Mouse (Mus musculus) gonadal fat pad, adult 2 months (tissue): Measurements from ENCODE around the gene Eif5. TPM values are rescaled to one million over a fixed set of nuclear protein-coding genes. Genes with fewer than 3 reads are reported as not detected.

Source experiments
- DNase-seq: peaks from one replicate; pipeline ENCODE4 v3.0.0-alpha.2; 2012; ENCODE audit warnings: low read depth
- polyA plus RNA-seq: library from polyadenylated mRNA; depleted of rRNA; stranded (reverse); fragments of >200 nt; gene quantifications from 2 replicates; pipeline ENCODE4 v1.2.3, GENCODE M21; 2012; rRNA removed

Gene Eif5
- polyA plus RNA-seq, 1 experiment, result 83.7 TPM

DNA sequence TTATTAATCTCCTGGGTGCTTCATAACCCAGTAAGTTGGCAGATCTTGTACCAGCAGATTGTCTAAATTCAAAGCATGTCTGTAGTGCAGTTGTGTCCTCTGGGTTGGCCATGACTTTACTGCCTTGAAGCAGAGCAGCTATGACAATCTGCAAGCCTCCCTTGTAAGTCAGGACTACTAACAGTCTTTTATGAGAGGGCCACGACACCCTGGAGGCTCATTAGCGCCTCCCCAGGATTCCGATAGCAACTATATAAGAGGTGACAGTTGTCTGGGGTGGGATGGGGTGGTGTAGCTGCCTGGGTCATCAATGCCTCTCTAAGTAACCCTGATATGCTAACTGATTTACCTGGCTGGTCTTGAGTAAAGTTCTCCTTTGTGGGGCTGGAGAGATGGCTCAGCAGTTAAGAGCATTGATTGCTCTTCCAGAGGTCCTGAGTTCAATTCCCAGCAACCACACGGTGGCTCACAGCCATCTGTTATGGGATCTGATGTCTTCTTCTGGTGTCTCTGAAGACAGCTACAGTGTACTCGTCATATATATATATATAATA, 25.3 kb downstream of the Eif5 start:
- DNase-seq, result no peak

- DNase-seq, result no peak
Observed at GRCm38 (mm10) chr12:111565363-111565762, 27.5 kb downstream of the Eif5 start.

DNA sequence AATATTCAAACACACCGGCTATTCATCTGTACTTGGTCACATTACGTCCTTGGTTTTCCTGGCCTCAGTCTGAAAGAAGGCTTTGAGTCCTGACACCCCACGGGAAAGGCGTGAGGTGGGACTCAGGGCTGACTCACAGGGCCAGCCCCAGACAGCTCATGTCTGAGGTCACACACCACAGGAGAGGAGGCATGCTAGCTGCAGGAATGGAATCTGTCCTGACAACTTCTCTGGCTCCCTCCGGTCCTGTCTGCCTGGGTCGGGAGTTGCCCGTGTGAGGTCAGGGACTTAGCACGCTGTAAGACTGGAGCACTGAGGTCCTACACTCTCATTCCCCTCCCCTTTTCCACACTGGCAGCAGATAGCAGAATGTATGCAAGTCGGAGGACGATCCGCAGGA, 31.0 kb downstream of the Eif5 start:
- no peak for DNase-seq

GRCm38 (mm10) chr12:111572406-111572805, 34.6 kb downstream of the Eif5 start:
- DNase-seq, result no peak

DNA sequence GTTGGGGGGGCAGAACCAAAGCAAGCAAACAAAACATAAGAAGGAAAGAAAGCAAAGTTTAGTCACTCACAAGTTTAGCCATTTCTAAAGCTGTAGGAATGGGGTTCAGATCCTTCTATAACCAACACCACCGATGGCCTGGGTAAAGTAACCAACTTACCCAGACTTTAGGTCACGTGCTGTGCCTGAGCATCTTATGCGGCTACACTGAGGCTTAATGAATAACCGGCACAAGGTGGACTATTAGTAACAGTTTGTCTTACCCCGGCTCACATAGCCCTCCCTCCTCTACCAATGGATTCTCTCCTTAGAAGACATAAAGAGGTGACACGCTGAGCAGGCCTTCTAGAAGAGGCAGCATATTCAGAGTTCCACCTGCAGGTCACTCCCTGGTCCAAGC, 35.5 kb downstream of the Eif5 start:
- no peak for DNase-seq

- no peak for DNase-seq
Observed at GRCm38 (mm10) chr12:111574074-111574886, 36.5 kb downstream of the Eif5 start, which contains the start of gene Mark3. Gene Mark3 (plus strand): TSS chr12:111574523.

DNA sequence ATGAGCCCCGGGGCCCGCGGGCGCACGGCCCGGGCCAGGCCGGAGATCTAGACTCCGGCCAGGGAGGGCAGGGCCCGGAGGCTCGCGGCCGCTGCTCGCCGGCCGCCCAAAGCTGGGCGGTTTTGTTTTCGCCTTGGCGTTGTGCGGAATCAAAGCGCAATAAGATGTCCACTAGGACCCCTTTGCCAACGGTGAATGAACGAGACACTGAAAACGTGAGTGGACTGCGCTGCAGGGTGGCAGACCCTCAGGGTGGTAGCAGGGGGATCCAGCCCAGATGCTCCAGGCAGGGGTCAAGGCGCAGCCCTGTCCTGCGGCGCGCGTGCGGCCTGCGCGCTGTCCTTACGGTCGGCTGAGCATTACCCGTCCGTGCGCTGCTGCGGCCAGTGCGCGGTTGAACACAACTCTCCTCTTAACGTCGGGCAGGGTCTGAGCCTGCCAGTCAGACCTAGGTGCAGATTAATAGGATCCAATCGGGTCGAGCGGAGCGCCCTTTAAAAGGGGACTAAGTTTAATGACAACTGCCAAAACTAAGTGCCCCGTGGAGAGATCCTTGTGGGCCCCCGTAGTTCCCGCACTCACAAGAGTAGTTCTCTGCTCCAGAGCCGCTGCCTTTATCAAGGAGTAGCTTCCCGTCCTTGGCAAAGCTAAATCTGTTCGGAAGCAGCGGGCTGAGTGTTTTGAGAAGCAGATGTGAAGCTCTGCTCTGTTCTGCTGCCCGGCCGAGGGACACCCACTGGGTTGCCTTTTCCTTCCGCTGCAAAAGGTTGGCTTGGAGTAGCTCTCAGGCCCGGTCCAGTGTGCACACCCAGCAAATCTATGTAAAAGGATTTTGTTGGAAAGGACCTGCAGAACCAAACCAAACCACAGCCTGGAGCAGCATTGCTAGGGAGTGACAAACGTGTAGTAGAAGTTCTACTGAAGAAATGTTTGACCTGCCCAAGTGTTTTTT, 37.3 kb downstream of the Eif5 start:
- DNase-seq, result no peak

- DNase-seq, result no peak
Observed at GRCm38 (mm10) chr12:111583058-111583457, 45.2 kb downstream of the Eif5 start.

DNA sequence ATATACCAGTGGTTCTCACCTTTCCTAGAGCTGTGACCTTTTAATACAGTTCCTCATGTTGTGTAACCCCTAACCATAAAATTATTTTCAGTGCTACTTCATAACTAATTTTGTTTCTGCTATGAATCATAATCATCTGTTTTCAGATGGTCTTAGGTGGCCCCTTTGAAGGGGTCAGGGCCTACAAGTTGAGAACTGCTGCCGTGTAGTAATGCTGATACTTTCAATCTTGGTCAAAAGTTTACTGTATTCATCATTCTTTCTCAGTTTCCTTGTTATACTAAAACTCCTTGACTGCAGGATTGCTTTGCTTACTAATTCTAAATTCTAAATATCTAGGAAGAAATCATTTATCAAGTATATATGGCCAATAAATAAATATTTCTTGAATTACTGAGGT, 46.6 kb downstream of the Eif5 start:
- no peak for DNase-seq

DNA sequence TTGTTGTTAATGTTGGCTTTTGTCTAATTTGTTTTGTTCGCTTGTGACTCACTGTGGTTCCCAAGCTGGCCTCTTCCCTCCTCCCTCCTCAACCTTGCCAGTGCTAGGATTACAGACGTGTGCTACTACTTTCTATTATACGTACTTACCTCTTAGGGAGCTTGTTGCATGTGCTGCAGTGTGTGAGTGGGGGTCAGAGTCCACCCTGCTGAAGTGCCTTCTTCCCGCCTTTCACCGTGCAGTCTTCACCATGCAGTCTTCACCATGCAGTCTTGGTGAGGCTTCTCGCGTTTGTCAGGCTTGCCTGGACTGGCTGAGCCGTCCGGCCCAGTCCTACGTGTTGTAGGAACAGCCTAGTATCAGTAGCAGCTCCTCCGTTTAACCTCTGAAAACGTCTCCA, 49.4 kb downstream of the Eif5 start:
- no peak for DNase-seq

DNA sequence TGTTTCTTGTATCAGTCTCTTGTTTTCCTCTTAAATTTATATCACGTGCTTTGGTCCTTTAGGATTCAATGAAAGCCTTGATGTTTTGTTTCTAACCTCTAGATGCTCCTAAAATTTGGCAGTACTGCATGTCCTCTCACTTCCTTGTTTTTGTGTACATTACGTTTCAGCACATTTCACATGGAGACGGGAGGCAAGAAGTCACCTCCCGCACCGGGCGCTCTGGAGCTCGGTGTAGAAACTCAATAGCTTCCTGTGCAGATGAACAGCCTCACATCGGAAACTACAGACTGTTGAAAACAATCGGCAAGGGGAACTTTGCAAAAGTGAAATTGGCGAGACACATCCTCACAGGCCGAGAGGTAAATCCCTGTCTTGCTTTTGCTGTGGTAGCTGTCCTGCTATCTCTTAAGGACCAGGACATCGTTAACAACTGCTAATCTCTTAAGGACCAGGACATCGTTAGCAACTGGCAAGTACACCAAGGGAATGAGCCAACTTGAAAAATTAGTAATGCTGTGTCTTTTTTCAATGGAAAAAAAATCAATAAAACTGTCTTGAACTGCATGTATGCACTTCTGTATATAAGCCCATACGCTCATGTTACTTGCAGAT, 54.7 kb downstream of the Eif5 start:
- no peak for DNase-seq

DNA sequence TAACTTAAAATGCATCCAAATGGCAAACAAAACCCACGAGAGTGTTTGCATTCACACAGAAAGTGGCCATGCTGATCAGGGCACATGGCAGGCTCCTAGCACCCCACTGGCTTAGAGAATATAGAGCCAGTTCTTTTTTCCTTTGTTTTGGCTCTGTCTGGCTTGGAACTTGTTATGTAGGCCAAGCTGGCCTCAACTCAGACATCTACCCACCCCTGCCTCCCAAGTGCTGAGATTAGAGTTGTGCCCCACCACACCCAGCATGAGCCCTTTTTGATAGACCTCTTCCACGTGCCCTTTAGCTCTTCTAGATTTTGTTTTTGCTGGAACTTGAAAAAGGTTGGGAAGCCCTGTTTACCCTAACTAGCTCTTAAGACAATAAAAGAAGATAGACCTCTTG, 56.0 kb downstream of the Eif5 start:
- no peak for DNase-seq

Other genes with a start within 250 kb of the Eif5 start
- 162 and 170 TPM in 2 replicates for gene Cdc42bpb, start 160.3 kb upstream of the Eif5 start, polyA plus RNA-seq
- gene Lbhd2, start 131.2 kb upstream of the Eif5 start, polyA plus RNA-seq, result not detected in 2 replicates
- 26.9 and 29.2 TPM in 2 replicates for gene Exoc3l4, start 121.0 kb upstream of the Eif5 start, polyA plus RNA-seq
- 25.6 and 29.4 TPM in 2 replicates for gene Tnfaip2, start 95.5 kb upstream of the Eif5 start, polyA plus RNA-seq
- 37.6 and 60.4 TPM in 2 replicates for gene Gm266, start 52.2 kb upstream of the Eif5 start, polyA plus RNA-seq
- gene Mark3, start 36.5 kb downstream of the Eif5 start, polyA plus RNA-seq, result 27.8 and 30.3 TPM in 2 replicates
- gene Ckb, start 134.3 kb downstream of the Eif5 start, polyA plus RNA-seq, result 345 and 403 TPM in 2 replicates
- 27.4 and 32.1 TPM in 2 replicates for gene Trmt61a, start 140.1 kb downstream of the Eif5 start, polyA plus RNA-seq
- gene Bag5, start 175.2 kb downstream of the Eif5 start, polyA plus RNA-seq, result 17.5 and 23.5 TPM in 2 replicates
- gene Apopt1, start 175.2 kb downstream of the Eif5 start, polyA plus RNA-seq, result 39.8 and 46.5 TPM in 2 replicates
- gene Klc1, start 220.8 kb downstream of the Eif5 start, polyA plus RNA-seq, result 47.3 and 48.2 TPM in 2 replicates